Mouse (Mus musculus) G1E-ER4 (cell line): ENCODE results near the gene Gm17617. TPM values are rescaled to one million over a fixed set of nuclear protein-coding genes. Genes with fewer than 3 reads are reported as not detected.

ENCODE experiments used
- GATA1 ChIP-seq: IDR thresholded peaks from one replicate; pipeline ENCODE4 v1.8.0; 2012; ENCODE audit warnings: low read length, inconsistent platforms
- polyA plus RNA-seq: library from polyadenylated mRNA; stranded (reverse); fragments of >175 nt; gene quantifications from 2 replicates; pipeline ENCODE4 v1.2.3, GENCODE M21; 2012

The Gm17617 gene
- polyA plus RNA-seq = not detected in 2 replicates

GRCm38 (mm10) chr13:55133448-55133847 is at the start of gene Gm17617:
Gene Gm17617 (minus strand): TSS chr13:55133548.
- TF ChIP-seq GATA1 = no peak

GRCm38 (mm10) chr13:55182173-55182894 is 49.0 kb upstream of the Gm17617 start:
- no peak for TF ChIP-seq GATA1

- no peak for TF ChIP-seq GATA1
Observed at GRCm38 (mm10) chr13:55181786-55182172, 48.4 kb upstream of the Gm17617 start.

- no peak for TF ChIP-seq GATA1
Observed at GRCm38 (mm10) chr13:55179591-55179990, 46.2 kb upstream of the Gm17617 start.

GRCm38 (mm10) chr13:55178556-55178955 is 45.2 kb upstream of the Gm17617 start:
- no peak for TF ChIP-seq GATA1

GRCm38 (mm10) chr13:55177903-55178496 is 44.7 kb upstream of the Gm17617 start:
- no peak for TF ChIP-seq GATA1

- TF ChIP-seq GATA1 = no peak
Observed at GRCm38 (mm10) chr13:55176265-55176664, 42.9 kb upstream of the Gm17617 start.

- no peak for TF ChIP-seq GATA1
Observed at GRCm38 (mm10) chr13:55174347-55174746, 41.0 kb upstream of the Gm17617 start.

GRCm38 (mm10) chr13:55172336-55172770 is 39.0 kb upstream of the Gm17617 start:
- no peak for TF ChIP-seq GATA1

GRCm38 (mm10) chr13:55171517-55172335 is 38.4 kb upstream of the Gm17617 start:
- no peak for TF ChIP-seq GATA1

- no peak for TF ChIP-seq GATA1
Observed at GRCm38 (mm10) chr13:55168958-55169369, 35.6 kb upstream of the Gm17617 start.

GRCm38 (mm10) chr13:55168255-55168654 is 34.9 kb upstream of the Gm17617 start:
- TF ChIP-seq GATA1 = no peak

- TF ChIP-seq GATA1 = no peak
Observed at GRCm38 (mm10) chr13:55167798-55168197, 34.5 kb upstream of the Gm17617 start.

GRCm38 (mm10) chr13:55166806-55167725 is 33.7 kb upstream of the Gm17617 start:
- no peak for TF ChIP-seq GATA1

- no peak for TF ChIP-seq GATA1
Observed at GRCm38 (mm10) chr13:55165831-55166339, 32.5 kb upstream of the Gm17617 start.

GRCm38 (mm10) chr13:55163553-55163952 is 30.2 kb upstream of the Gm17617 start:
- TF ChIP-seq GATA1 = no peak
